Mouse (Mus musculus): ENCODE measurements at regions not wholly inside any gene's neighbourhood (a gene's known extent, or its start where the extent isn't known, plus 50 kb on each side); places are given as distances from the start of the nearest gene placed in this dataset.

- no peak for TF ChIP-seq CTCF (conservative IDR thresholded peaks at IDR 0.05; ENCODE audit: low read length)
- no peak for TF ChIP-seq NANOG (IDR thresholded peaks at IDR 0.05; ENCODE audit: borderline replicate concordance, low read length)
These were observed 117.6 kb upstream of the Spdye4c start for GRCm38 (mm10) chr2:128473241-128473954.

Measured in E14TG2a.4 (cell line).